Mouse (Mus musculus) limb, embryonic 11.5 days (tissue): Measurements from ENCODE around the gene Ndufs7. TPM values are rescaled to one million over a fixed set of nuclear protein-coding genes. Genes with fewer than 3 reads are reported as not detected.

Experiments used
- ATAC-seq: fragments of 200-750 bp; cut with Nextera tagmentation; 2 replicates; pipeline ENCODE4 v1.8.0; 2017; ENCODE audit warnings: low read depth; ENCODE audit not compliant: insufficient number of reproducible peaks, low FRiP score, low TSS enrichment
- DNase-seq: peaks from one replicate; pipeline ENCODE4 v3.0.0-alpha.2; 2015; ENCODE audit warnings: low spot score
- H3K27ac ChIP-seq: fragments of 300-500 bp; sonication (generic); replicated peaks from 2 replicates; pipeline ENCODE4 v1.5.1; 2014; ENCODE audit warnings: low read depth, mild to moderate bottlenecking, low read length
- H3K27me3 ChIP-seq: fragments of 300-500 bp; sonication (generic); 2 replicates; pipeline ENCODE4 v1.6.1; 2014; ENCODE audit warnings: mild to moderate bottlenecking, low read length, mixed read lengths; ENCODE audit not compliant: control insufficient read depth, insufficient read depth
- H3K36me3 ChIP-seq: fragments of 300-500 bp; sonication (generic); 2 replicates; pipeline ENCODE4 v1.6.1; 2014; ENCODE audit warnings: mild to moderate bottlenecking, low read length, moderate library complexity, mixed read lengths; ENCODE audit not compliant: control insufficient read depth, insufficient read depth
- H3K4me1 ChIP-seq: fragments of 300-500 bp; sonication (generic); 2 replicates; pipeline ENCODE4 v1.6.1; 2014; ENCODE audit warnings: low read length, mixed read lengths; ENCODE audit not compliant: control insufficient read depth, insufficient read depth
- H3K4me2 ChIP-seq: fragments of 300-500 bp; sonication (generic); 2 replicates; pipeline ENCODE4 v1.6.1; 2014; ENCODE audit warnings: low read depth, mild to moderate bottlenecking, moderate library complexity; ENCODE audit not compliant: severe bottlenecking
- H3K4me3 ChIP-seq: fragments of 300-500 bp; sonication (generic); 2 replicates; pipeline ENCODE4 v1.5.1; 2014; ENCODE audit warnings: low read depth, low read length
- H3K9ac ChIP-seq: fragments of 300-500 bp; sonication (generic); 2 replicates; pipeline ENCODE4 v1.6.1; 2014; ENCODE audit warnings: mild to moderate bottlenecking, low read length
- H3K9me3 ChIP-seq: fragments of 300-500 bp; sonication (generic); 2 replicates; pipeline ENCODE4 v1.6.1; 2016; ENCODE audit warnings: low read length; ENCODE audit not compliant: control insufficient read depth
- WGBS: fragments of 180-500 bp; shearing (Covaris S2); extraction: QIAGEN DNeasy Blood & Tissue Kit; methylation state at CpG from one replicate; pipeline ENCODE4 v1.1.7; 2014; 5-methylcytosine and 5-hydroxymethylcytosine counted together
- polyA plus RNA-seq: library from polyadenylated mRNA; unstranded; fragments of >200 nt; fragmentation: Nextera tagmentation; extraction: Ambion mirVana; gene quantifications from 2 replicates; pipeline ENCODE4 v1.2.1, GENCODE M21; 2014

Ndufs7 gene
- polyA plus RNA-seq, 1 experiment from 2014 or later: 281 TPM

- no peaks in the 10 kb centered on the region for H3K9me3 ChIP-seq
- no peak overlapping the region for H3K27ac ChIP-seq
- H3K9ac ChIP-seq: no peak overlapping the region
- no peak for ATAC-seq
- WGBS: 89% methylated on average over 8 of the region's 8 CpGs
- H3K36me3 ChIP-seq: peaks cover 31% of the 10 kb centered on the region; the same call in 1 of the 2 replicates
- H3K27me3 ChIP-seq: no peaks in the 10 kb centered on the region
- no peak overlapping the region for H3K4me2 ChIP-seq
- DNase-seq: no peak
- H3K4me1 ChIP-seq: peaks cover 8% of the 10 kb centered on the region
- no peak overlapping the region for H3K4me3 ChIP-seq
Observed at GRCm38 (mm10) chr10:80271870-80272585, 23.1 kb downstream of the Ndufs7 start.

DNA sequence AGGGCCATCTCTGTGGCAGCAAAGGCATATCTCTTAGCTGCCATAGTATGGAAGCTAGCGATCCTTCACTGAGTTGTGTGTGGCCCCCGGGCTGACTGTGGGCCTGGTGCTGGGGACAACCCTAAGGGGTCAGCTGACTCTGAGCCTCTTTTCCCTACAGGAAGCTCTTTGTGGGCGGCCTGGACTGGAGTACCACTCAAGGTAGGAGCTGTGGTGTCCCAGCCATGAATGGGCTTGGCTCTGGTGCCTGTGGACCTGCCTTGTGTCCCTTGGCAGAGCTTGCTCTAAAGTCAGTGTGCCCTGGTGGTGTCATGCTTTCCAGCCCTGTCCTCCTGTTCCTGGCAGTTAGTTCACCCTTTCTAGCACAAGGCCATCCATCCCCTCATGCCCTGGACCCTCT, 24.9 kb downstream of the Ndufs7 start:
- Histone ChIP-seq H3K9ac (no peak overlapping the region), H3K36me3 (peaks cover 40% of the 10 kb centered on the region), H3K4me1 (0 out of 2 replicates have a peak, but pooled peaks cover 2% of the 10 kb centered on the region), H3K27ac (no peak overlapping the region), H3K4me3 (no peak overlapping the region), H3K4me2 (no peak overlapping the region), H3K9me3 (no peaks in the 10 kb centered on the region), H3K27me3 (no peaks in the 10 kb centered on the region)
- no peak for DNase-seq
- ATAC-seq: no peak
- WGBS: 95% methylated on average over 3 of the region's 3 CpGs

GRCm38 (mm10) chr10:80276238-80276637, 27.3 kb downstream of the Ndufs7 start:
- Histone ChIP-seq H3K4me1 (no peaks in the 10 kb centered on the region), H3K27ac (no peak overlapping the region), H3K36me3 (peaks cover 55% of the 10 kb centered on the region), H3K4me2 (no peak overlapping the region), H3K9me3 (no peaks in the 10 kb centered on the region), H3K9ac (no peak overlapping the region), H3K27me3 (no peaks in the 10 kb centered on the region), H3K4me3 (no peak overlapping the region)
- ATAC-seq (no peak), DNase-seq (no peak)
- WGBS: 94% methylated on average over 5 of the region's 5 CpGs

GRCm38 (mm10) chr10:80278390-80278789, 29.5 kb downstream of the Ndufs7 start:
- Histone ChIP-seq H3K4me3 (no peak overlapping the region), H3K9me3 (no peaks in the 10 kb centered on the region), H3K9ac (no peak overlapping the region), H3K36me3 (peaks cover 56% of the 10 kb centered on the region), H3K4me1 (no peaks in the 10 kb centered on the region), H3K4me2 (no peak overlapping the region), H3K27ac (no peak overlapping the region), H3K27me3 (no peaks in the 10 kb centered on the region)
- 94% methylated on average over 9 of the region's 9 CpGs for WGBS
- ATAC-seq (no peak), DNase-seq (no peak)

- DNase-seq (no peak), ATAC-seq (no peak)
- Histone ChIP-seq H3K4me1 (no peaks in the 10 kb centered on the region), H3K27ac (no peak overlapping the region), H3K9me3 (no peaks in the 10 kb centered on the region), H3K36me3 (peaks cover 55% of the 10 kb centered on the region), H3K9ac (no peak overlapping the region), H3K27me3 (no peaks in the 10 kb centered on the region), H3K4me2 (no peak overlapping the region), H3K4me3 (no peak overlapping the region)
- WGBS: 91% methylated on average over 12 of the region's 12 CpGs
Observed at GRCm38 (mm10) chr10:80279273-80279672, 30.4 kb downstream of the Ndufs7 start.

GRCm38 (mm10) chr10:80281304-80281703, 32.4 kb downstream of the Ndufs7 start:
- H3K27me3 ChIP-seq: no peaks in the 10 kb centered on the region
- H3K9ac ChIP-seq: no peak overlapping the region
- H3K9me3 ChIP-seq: no peaks in the 10 kb centered on the region
- WGBS: 83% methylated on average over 7 of the region's 7 CpGs
- H3K4me2 ChIP-seq: no peak overlapping the region
- H3K4me3 ChIP-seq: no peak overlapping the region
- H3K36me3 ChIP-seq: peaks cover 53% of the 10 kb centered on the region
- H3K27ac ChIP-seq: no peak overlapping the region
- H3K4me1 ChIP-seq: no peaks in the 10 kb centered on the region
- DNase-seq: no peak
- ATAC-seq: no peak

DNA sequence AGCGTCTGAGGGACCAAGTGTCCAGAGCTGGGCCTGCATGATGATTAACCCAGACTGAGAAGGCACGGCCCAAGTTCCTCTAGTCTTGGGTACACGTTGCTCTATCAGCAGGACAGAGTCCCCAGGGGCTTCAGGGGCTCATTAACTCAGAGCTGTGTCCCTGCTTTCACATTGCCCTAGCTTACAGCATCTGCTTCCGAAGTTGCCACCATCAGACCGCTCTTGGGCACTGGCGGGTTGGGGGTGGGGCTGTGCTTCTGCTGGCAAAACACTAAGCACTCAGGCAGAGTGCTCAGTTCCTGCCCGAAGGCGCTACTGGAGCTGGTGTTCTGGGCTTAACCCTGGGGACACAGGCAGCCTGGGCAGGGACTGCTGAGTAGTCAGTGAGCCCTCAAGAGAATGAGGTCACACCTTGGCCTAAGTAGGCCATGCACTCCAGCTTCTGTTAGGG, 33.0 kb downstream of the Ndufs7 start:
- no peak for ATAC-seq
- no peak overlapping the region for H3K27ac ChIP-seq

DNA sequence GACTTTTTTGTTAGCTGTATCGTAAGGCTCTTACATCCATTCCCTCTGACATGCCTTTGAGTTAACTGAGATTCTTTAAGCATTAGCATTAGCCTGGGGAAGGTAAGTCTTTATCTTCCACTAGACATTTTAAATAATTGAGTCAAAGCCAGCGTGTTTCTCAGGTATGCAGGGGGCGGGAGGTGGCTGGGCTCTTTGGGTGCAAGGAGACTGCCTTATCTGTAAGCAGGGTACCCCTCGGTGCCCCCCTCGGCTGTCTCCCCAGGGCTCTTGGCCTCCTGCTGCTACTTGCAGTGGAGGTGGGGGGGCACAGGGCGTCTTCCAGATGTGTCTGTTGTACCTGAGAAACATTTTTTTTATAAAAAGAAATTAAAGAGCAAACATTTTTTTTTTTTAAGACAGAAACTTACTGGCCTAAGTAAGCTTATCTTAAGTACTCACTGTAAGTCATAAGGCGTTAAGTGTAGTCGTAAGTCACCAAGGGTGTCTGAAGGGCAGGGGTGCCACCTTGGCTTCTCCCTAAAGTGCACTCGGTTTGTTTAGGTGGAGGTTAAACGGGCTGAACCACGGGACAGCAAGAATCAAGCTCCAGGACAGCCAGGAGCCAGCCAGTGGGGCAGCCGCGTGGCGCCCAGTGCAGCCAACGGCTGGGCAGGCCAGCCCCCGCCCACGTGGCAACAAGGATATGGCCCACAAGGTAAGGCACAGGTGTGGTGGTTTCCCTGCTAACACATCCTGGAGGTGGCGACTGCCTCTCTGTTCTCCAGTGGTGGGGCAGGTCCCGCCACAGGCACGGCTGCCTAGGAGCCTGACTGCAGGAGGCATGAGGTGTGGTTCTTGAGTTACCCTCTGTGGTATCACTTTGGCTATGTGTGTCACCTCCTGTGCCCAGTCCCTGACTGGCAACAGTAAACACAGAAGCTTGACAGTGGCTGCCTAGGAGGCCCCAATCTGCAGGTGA, 33.8 kb downstream of the Ndufs7 start:
- Histone ChIP-seq H3K27ac (no peak overlapping the region), H3K4me2 (no peak overlapping the region), H3K4me3 (no peak overlapping the region), H3K36me3 (peaks cover 49% of the 10 kb centered on the region), H3K4me1 (no peaks in the 10 kb centered on the region), H3K27me3 (no peaks in the 10 kb centered on the region), H3K9me3 (no peaks in the 10 kb centered on the region), H3K9ac (no peak overlapping the region)
- DNase-seq (no peak), ATAC-seq (no peak)
- WGBS: 92% methylated on average over 20 of the region's 20 CpGs

More for the DNA sequence above, 33.0 kb downstream of the Ndufs7 start:
- Histone ChIP-seq H3K4me2 (no peak overlapping the region), H3K36me3 (peaks cover 53% of the 10 kb centered on the region), H3K9me3 (no peaks in the 10 kb centered on the region), H3K4me3 (no peak overlapping the region), H3K9ac (no peak overlapping the region), H3K27me3 (no peaks in the 10 kb centered on the region), H3K4me1 (no peaks in the 10 kb centered on the region)
- no peak for DNase-seq
- WGBS: 82% methylated on average over 8 of the region's 8 CpGs
